Mouse (Mus musculus) cortical plate, adult 2 months (tissue): ENCODE data around the gene Tkt. TPM values are rescaled to one million over a fixed set of nuclear protein-coding genes. Genes with fewer than 3 reads are reported as not detected.

Experiments
- H3K27ac ChIP-seq: fragments of 200-500 bp; 2 replicates; pipeline ENCODE4 v1.5.1; 2012; ENCODE audit warnings: low read length, control low read depth, inconsistent platforms; ENCODE audit not compliant: insufficient read depth
- H3K4me1 ChIP-seq: fragments of 200-500 bp; 2 replicates; pipeline ENCODE4 v1.6.1; 2011; ENCODE audit warnings: low read length; ENCODE audit not compliant: control insufficient read depth, insufficient read depth
- H3K4me3 ChIP-seq: fragments of 200-500 bp; 2 replicates; pipeline ENCODE4 v1.5.1; 2011; ENCODE audit warnings: mild to moderate bottlenecking, low read length, control low read depth; ENCODE audit not compliant: insufficient read depth
- CTCF ChIP-seq: fragments of 200-500 bp; IDR thresholded peaks from 2 replicates; pipeline ENCODE4 v1.5.1; 2011; ENCODE audit warnings: mild to moderate bottlenecking, control low read depth, low read length; ENCODE audit not compliant: insufficient read depth; ENCODE audit errors: extremely low read depth
- POLR2A ChIP-seq: fragments of 200-500 bp; IDR thresholded peaks from 2 replicates; pipeline ENCODE4 v1.6.1; 2011; ENCODE audit warnings: mild to moderate bottlenecking, low read length, control low read depth; ENCODE audit not compliant: insufficient read depth; ENCODE audit errors: extremely low read depth
- polyA plus RNA-seq: library from polyadenylated mRNA; depleted of rRNA; stranded (reverse); fragments of >200 nt; gene quantifications from 2 replicates; pipeline ENCODE4 v1.2.3, GENCODE M21; 2012

Tkt gene
- polyA plus RNA-seq, 1 experiment, result 154 TPM

DNA sequence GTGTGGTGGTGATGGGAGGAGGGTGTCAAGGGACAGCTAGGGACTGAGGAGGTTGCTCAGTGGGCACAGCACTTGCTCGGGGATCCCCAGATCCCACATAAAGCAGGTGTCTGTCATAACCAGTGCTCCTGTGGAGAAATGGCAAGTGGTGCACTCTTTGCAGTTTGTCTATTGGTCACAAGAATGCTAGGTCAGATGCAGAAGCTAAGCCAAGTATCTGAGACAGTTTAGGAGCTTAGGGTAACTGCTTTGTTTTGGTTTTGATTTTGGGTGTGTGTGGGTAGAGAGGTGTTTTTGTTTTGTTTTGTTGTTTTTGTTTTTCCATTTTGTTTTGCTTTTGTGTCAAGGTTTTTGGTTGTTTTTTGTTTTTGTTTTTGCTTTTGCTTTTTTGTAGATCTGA, 33.1 kb downstream of the Tkt start:
- Histone ChIP-seq H3K4me1 (no peaks in the 10 kb centered on the region), H3K27ac (no peak overlapping the region), H3K4me3 (no peak overlapping the region)
- TF ChIP-seq POLR2A, result no peak
- TF ChIP-seq CTCF, result no peak

DNA sequence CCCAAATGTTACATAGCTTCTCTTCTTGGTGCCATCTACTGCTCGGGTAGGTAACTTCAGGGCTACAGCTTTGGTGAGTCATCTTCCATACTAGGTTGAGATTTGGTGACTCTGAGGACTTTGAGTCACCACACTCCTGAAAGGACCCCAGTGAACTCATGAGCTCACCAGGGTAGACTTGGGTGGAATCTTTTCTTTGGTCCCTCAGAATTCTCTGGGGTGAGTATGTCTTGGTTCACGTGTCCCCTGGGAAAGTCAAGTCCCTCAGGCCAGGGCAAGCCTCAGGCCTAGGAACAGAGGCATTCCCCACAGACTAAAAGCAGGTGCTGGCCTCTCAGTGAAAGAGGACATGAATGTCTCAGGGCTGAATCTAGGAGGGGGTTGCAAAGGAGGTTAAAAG, 35.9 kb downstream of the Tkt start:
- H3K27ac ChIP-seq, result no peak overlapping the region
- TF ChIP-seq POLR2A (no peak), CTCF (no peak)
- no peaks in the 10 kb centered on the region for H3K4me1 ChIP-seq
- H3K4me3 ChIP-seq, result no peak overlapping the region

DNA sequence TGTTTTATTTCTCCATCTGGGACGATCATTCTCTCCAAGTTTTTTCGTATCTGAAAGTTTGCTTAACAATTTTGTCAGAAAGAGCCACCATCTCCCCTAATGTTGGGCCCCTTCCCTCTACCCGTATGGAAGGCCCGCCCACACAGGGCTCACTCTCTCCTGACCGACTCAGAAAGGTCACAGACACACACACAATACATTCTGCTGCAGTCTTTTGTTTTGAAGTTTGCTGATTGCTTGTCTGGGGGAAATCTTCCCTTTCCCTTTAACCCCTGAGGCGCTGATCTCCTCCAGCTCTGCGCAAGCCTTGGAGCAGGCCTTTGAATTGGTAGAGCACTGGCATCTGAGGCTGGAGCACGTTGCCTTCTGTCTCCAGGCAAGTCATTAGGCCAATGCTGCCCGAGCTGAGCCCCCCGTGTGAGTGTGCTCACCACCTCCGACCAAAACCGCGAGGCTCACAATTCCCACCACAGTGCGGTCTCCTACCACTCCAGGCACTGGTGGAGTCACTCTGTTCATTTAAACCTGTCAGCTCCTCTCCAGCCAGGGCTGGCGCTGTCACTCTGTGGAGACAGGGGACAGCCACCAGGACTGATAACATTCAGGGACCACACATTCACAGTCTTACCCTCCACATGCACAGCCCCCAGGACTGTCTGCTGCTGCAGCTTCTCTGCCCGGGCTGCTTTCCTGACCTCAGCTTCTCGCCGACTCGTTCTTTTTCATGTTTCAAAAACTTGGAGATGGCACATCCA, 36.5 kb downstream of the Tkt start:
- TF ChIP-seq CTCF (no peak), POLR2A (no peak)
- no peak overlapping the region for H3K27ac ChIP-seq
- H3K4me3 ChIP-seq, result no peak overlapping the region
- H3K4me1 ChIP-seq, result no peaks in the 10 kb centered on the region

DNA sequence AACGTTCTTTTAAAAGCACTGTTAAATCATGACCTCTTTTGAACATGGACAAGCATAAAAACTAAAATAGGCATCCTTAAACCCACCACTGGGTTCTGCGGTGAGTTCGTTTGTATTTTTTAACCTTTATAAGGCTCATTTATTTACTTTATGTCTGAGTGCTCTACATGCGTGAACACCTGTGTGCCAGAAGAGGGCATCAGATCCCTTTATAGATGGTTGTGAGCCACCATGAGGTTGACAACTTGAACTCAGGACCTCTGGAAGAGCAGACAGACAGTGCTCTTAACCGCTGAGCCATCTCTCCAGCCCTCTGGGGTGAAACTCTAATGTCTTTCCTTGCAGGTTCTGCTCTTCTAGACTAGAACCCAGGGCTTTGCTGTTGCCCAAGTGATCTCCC, 37.2 kb downstream of the Tkt start:
- H3K4me3 ChIP-seq, result no peak overlapping the region
- no peak for TF ChIP-seq CTCF
- no peak for TF ChIP-seq POLR2A
- no peak overlapping the region for H3K27ac ChIP-seq
- no peaks in the 10 kb centered on the region for H3K4me1 ChIP-seq

DNA sequence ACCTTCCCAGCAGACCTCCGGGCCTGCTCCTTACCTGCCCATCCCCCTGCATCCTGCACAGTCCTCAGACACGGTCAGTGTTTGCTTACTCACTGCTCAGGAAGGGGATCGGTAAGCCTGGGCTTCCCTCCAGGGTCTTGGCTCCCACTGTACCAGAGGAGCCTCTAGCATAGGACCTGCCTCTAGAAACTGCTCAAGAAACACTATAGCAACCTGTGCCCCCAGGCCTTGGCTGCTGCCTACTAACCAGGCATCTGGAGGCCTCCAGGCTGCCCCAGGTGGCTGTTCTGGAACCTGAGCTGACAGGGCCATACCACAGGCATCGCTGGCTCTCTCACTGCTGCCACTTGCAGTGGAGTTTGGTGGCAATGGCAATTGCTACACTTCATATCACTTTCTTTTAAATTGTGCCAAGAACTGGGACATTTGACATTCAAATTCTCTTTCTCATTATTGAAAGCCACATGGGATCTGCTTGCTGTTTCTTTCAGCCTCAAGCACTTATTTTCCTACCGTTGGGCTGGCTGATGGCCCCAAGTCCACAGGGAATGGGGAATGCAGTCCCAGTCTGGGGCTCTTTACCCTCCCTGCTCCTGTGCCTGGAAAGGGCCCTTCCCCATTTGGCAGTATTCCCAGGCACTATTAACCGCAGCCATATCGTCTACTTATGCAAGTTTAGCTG, 38.8 kb downstream of the Tkt start:
- TF ChIP-seq CTCF, result no peak
- TF ChIP-seq POLR2A, result no peak
- no peak overlapping the region for H3K27ac ChIP-seq
- no peak overlapping the region for H3K4me3 ChIP-seq
- H3K4me1 ChIP-seq, result no peaks in the 10 kb centered on the region

DNA sequence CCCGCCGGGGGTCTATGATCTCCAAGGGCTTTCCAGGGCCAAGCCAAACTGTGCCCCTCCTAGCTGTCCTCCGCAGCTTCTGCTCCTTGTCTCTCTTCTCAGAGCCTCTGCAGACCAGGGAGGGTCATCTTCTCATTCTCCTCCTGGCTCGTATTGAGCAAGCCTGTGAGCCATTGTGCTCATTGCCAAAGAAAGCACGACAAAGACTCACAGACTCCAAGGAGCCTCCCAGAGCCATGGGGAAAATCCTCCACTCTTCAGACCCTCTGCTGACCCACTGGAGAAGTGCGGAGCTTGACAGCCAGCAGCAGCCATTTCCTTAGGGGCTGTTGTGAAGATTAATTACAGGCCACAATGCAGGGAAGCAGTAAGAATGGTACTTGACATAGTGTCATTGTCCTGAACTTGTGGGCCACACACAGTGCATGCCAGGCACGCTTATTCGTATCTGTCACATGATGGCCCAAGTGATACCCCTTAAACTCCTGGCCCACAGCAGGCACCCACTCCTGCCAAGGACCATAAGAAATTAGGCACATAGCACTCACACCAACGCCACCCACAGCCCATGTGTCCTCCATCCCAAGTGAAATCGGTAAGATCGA, 42.0 kb downstream of the Tkt start:
- Histone ChIP-seq H3K27ac (no peak overlapping the region), H3K4me1 (no peaks in the 10 kb centered on the region), H3K4me3 (no peak overlapping the region)
- TF ChIP-seq CTCF (no peak), POLR2A (no peak)

DNA sequence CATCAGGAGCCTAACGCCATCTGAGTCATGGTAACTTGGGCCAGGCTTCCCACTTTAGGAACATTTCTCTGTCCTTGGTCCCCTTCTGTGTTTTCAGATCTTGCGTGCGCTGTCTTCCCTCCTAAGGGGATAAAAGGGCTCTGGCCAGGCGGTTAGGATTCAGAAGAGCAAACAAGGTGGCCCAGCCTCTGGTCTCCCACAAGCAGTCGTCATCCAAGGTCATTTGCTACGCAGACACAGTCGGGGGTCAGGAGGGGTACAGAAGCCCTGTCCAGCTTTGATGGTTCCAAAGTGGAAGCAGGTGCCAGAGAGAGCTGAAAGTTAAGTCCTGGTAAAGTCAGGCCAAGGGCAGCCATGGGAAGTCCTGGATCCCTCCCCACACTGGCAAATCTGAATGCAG, 42.8 kb downstream of the Tkt start:
- no peak for TF ChIP-seq POLR2A
- TF ChIP-seq CTCF, result no peak
- Histone ChIP-seq H3K4me3 (no peak overlapping the region), H3K27ac (no peak overlapping the region), H3K4me1 (no peaks in the 10 kb centered on the region)

DNA sequence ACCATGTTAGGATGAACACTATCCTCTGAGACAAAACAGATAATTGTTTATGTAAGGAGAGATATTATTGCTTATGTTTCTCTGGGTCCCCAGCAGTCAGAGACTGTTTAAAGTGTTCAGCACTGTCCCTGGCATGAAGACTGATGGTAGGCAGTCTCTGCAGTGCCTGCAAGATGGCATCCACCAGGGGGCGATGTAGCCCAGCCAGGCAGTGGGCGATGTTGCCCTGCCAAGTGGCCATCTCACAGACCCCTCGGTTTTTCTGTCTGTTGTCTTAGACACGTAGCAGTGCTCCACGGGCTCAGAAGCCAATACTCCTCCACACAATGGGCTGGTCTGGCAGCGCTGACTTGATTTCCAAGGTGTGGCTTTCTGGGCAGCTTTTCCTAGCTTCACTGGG, 43.3 kb downstream of the Tkt start:
- Histone ChIP-seq H3K4me1 (no peaks in the 10 kb centered on the region), H3K27ac (no peak overlapping the region), H3K4me3 (no peak overlapping the region)
- TF ChIP-seq POLR2A (no peak), CTCF (peak; percentile 81)

DNA sequence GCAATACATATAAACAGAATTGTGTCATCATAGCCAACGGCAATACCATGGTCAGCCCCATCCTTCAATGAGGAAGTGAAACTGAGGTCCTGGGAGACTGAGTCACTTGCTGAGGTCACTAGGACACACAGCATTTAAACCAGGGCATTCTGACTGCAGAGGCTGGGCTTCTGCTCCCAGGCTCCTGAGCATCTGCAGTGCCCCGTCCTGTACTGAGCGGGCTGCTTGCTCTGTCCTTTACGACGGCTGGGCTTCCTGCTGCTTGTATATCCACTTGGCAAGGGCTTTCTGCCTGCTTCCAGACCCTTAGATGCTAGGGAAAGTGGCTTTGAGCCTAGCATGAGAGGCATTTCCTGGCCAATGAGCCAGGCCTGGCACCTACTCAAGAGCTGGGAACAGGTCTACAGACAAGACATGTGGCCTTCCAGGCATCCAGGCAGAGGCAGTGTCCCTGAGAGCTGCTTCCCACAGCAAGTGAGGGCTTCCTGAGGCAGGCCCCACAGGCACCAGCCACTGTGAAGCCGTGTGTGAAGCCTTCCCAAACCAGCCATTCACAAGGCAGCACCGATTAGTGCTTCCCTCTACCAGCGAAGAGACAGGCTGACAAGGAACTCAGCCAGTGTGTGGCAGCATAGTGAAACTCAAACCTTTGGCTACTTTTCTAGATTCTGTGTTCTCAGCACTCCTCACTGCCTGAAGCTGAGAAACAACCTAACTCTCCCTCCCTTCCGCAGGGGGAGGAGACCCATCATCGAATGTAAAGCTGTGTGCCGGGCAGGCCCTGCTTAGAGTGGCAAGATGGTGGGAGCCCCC, 45.3 kb downstream of the Tkt start:
- H3K4me1 ChIP-seq, result no peaks in the 10 kb centered on the region
- peak; percentile 56 for TF ChIP-seq CTCF
- TF ChIP-seq POLR2A, result no peak
- H3K27ac ChIP-seq, result peak overlapping the region; percentile 30; the same call in 1 of the 2 replicates
- no peak overlapping the region for H3K4me3 ChIP-seq
